ENCODE assay signal across 21 mouse cellular contexts in genomic region chr7:103870667-103871066, GRCm38 (mm10). TPM values are rescaled to one million over a fixed set of nuclear protein-coding genes. Genes with fewer than 3 reads are reported as not detected.
A peak's percentile ranks its signal among the peaks of the same experiment; 100 is the strongest.
DNase-seq lines count a peak whose midpoint lies in the region; ATAC-seq lines count a peak whose summit lies in the region.
"Had no signal": no experiment of that assay in that cellular context is flagged by ENCODE, and none has a peak within 500 bp of the region (broad histone marks: within the 10 kb centered on the region; RNA-seq: fewer than 3 reads in every experiment).

No protein-coding gene starts in this region.

- no peaks in the 10 kb centered on the region for H3K4me1 ChIP-seq in heart, embryonic 16.5 days (ENCODE audit: control insufficient read depth, insufficient read depth, low read length)
- H3K4me1 ChIP-seq: embryonic facial prominence, embryonic 12.5 days; midbrain, embryonic 13.5 days; neural tube, embryonic 12.5 days had no signal

- no peak for DNase-seq in heart, postnatal 36 days
- peak; percentile 97 for DNase-seq in MEL-GATA-1-ER (ENCODE audit: extremely low read depth, low read depth)
- DNase-seq in cerebellum, postnatal 36 days = no peak
- no peak for DNase-seq in kidney, adult 9 months
- DNase-seq in lung, postnatal 25 days (ENCODE audit: low spot score) = no peak
- DNase-seq: cerebellum, postnatal 10 days; heart, postnatal 4 days; kidney, adult 11 months; spleen, adult 18-20 months had no signal

- no peaks in the 10 kb centered on the region for H3K9me3 ChIP-seq in heart, embryonic 16.5 days (replicated peaks; ENCODE audit: control insufficient read depth, low read length)
- H3K9me3 ChIP-seq: embryonic facial prominence, embryonic 12.5 days; midbrain, embryonic 13.5 days; neural tube, embryonic 12.5 days had no signal

- no peak overlapping the region for H3K9ac ChIP-seq in heart, embryonic 16.5 days (ENCODE audit: low read length)
- H3K9ac ChIP-seq: embryonic facial prominence, embryonic 12.5 days; midbrain, embryonic 13.5 days; neural tube, embryonic 12.5 days had no signal

- H3K27ac ChIP-seq in heart, embryonic 16.5 days (ENCODE audit: low read length) = no peak overlapping the region
- H3K27ac ChIP-seq: embryonic facial prominence, embryonic 12.5 days; layer of hippocampus, adult 2 months; midbrain, embryonic 13.5 days; neural tube, embryonic 12.5 days had no signal

- no peak overlapping the region for H3K4me2 ChIP-seq in heart, embryonic 16.5 days (ENCODE audit: low read depth, low read length)
- H3K4me2 ChIP-seq: embryonic facial prominence, embryonic 12.5 days; midbrain, embryonic 13.5 days; neural tube, embryonic 12.5 days had no signal

- no peaks in the 10 kb centered on the region for H3K27me3 ChIP-seq in heart, embryonic 16.5 days (ENCODE audit: control insufficient read depth, insufficient read depth, low read length)
- H3K27me3 ChIP-seq: embryonic facial prominence, embryonic 12.5 days; midbrain, embryonic 13.5 days; neural tube, embryonic 12.5 days had no signal

- no peaks in the 10 kb centered on the region for H3K36me3 ChIP-seq in heart, embryonic 16.5 days (ENCODE audit: control insufficient read depth, insufficient read depth)
- H3K36me3 ChIP-seq: embryonic facial prominence, embryonic 12.5 days; midbrain, embryonic 13.5 days; neural tube, embryonic 12.5 days had no signal

- ATAC-seq in heart, embryonic 16.5 days (replicated peaks; ENCODE audit: extremely low read depth, insufficient read depth, low FRiP score) = 0 out of 2 replicates have a peak, but pooled peaks have one; percentile 18
- ATAC-seq in erythroid progenitor cell, adult 5-6 weeks (replicated peaks; ENCODE audit: low FRiP score, poor library complexity, severe bottlenecking) = peak; percentile 83
- ATAC-seq in megakaryocyte, adult 5-6 weeks (ENCODE audit: poor library complexity, severe bottlenecking) = peak; percentile 62
- ATAC-seq: forebrain, embryonic 14.5 days; midbrain, embryonic 13.5 days had no signal

- no peak overlapping the region for H3K4me3 ChIP-seq in heart, embryonic 16.5 days (ENCODE audit: low read length)
- H3K4me3 ChIP-seq: embryonic facial prominence, embryonic 12.5 days; layer of hippocampus, adult 2 months; midbrain, embryonic 13.5 days; neural tube, embryonic 12.5 days had no signal

- intact Hi-C loops in heart, postnatal 36 days (cut with DNase I) = loop anchor here (5.0 kb wide), 1 partner anchor 78 kb away; the partner anchor contains the start of gene Olfr67

RNA-seq across cellular contexts. Expression of gene Olfr66, which starts 15.4 kb away (rescaled TPM):
- not detected in 2 replicates for polyA plus RNA-seq in heart, embryonic 16.5 days (2015; fragmentation: Nextera tagmentation; extraction: Ambion mirVana)
- total RNA-seq in heart, postnatal 36 days (2021) = not detected
- not detected in 2 replicates for total RNA-seq in erythroid progenitor cell, adult 5-6 weeks (2015; ENCODE audit: low replicate concordance)
- not detected in 2 replicates for total RNA-seq in erythroid progenitor cell, adult 5-6 weeks (2017; ENCODE audit: low replicate concordance)
- total RNA-seq in megakaryocyte, adult 5-6 weeks (2015) = not detected in 2 replicates
- not detected in 2 replicates for total RNA-seq in megakaryocyte, adult 5-6 weeks (2017)
- total RNA-seq: gastrocnemius, adult 8-10 months; heart, postnatal 4 days; layer of hippocampus, adult 2 months; left cerebral cortex, postnatal 14 days had no signal
- polyA plus RNA-seq: embryonic facial prominence, embryonic 12.5 days; forebrain, embryonic 14.5 days; lung, embryonic 16.5 days; midbrain, embryonic 13.5 days; neural tube, embryonic 12.5 days; thymus, postnatal 0 days had no signal

RNA-seq across cellular contexts. Expression of gene Hbb-y, which starts 17.7 kb away (rescaled TPM):
- polyA plus RNA-seq in heart, embryonic 16.5 days (2015; fragmentation: Nextera tagmentation; extraction: Ambion mirVana) = 147 and 172 TPM in 2 replicates
- total RNA-seq in heart, postnatal 36 days (2021) = not detected
- total RNA-seq in erythroid progenitor cell, adult 5-6 weeks (2015; ENCODE audit: low replicate concordance) = not detected in 2 replicates
- not detected in 2 replicates for total RNA-seq in erythroid progenitor cell, adult 5-6 weeks (2017; ENCODE audit: low replicate concordance)
- total RNA-seq in megakaryocyte, adult 5-6 weeks (2015) = not detected in 2 replicates
- not detected in 2 replicates for total RNA-seq in megakaryocyte, adult 5-6 weeks (2017)
- total RNA-seq: gastrocnemius, adult 8-10 months; layer of hippocampus, adult 2 months; left cerebral cortex, postnatal 14 days had no signal

RNA-seq across cellular contexts. Expression of gene Olfr64, which starts 23.6 kb away (rescaled TPM):
- polyA plus RNA-seq in heart, embryonic 16.5 days (2015; fragmentation: Nextera tagmentation; extraction: Ambion mirVana) = not detected in 2 replicates
- total RNA-seq in heart, postnatal 36 days (2021) = not detected
- total RNA-seq in erythroid progenitor cell, adult 5-6 weeks (2015; ENCODE audit: low replicate concordance) = not detected in 2 replicates
- total RNA-seq in erythroid progenitor cell, adult 5-6 weeks (2017; ENCODE audit: low replicate concordance) = not detected in 2 replicates
- total RNA-seq in megakaryocyte, adult 5-6 weeks (2015) = not detected in 2 replicates
- total RNA-seq in megakaryocyte, adult 5-6 weeks (2017) = not detected in 2 replicates
- total RNA-seq: gastrocnemius, adult 8-10 months; heart, postnatal 4 days; layer of hippocampus, adult 2 months; left cerebral cortex, postnatal 14 days had no signal
- polyA plus RNA-seq: embryonic facial prominence, embryonic 12.5 days; forebrain, embryonic 14.5 days; lung, embryonic 16.5 days; midbrain, embryonic 13.5 days; neural tube, embryonic 12.5 days; thymus, postnatal 0 days had no signal

RNA-seq across cellular contexts. Expression of gene Hbb-bh1, which starts 27.7 kb away (rescaled TPM):
- polyA plus RNA-seq in heart, embryonic 16.5 days (2015; fragmentation: Nextera tagmentation; extraction: Ambion mirVana) = 2.3 and 2.8 TPM in 2 replicates
- not detected for total RNA-seq in heart, postnatal 36 days (2021)
- total RNA-seq in erythroid progenitor cell, adult 5-6 weeks (2015; ENCODE audit: low replicate concordance) = not detected in 2 replicates
- total RNA-seq in erythroid progenitor cell, adult 5-6 weeks (2017; ENCODE audit: low replicate concordance) = not detected in 2 replicates
- not detected in 2 replicates for total RNA-seq in megakaryocyte, adult 5-6 weeks (2015)
- not detected in 2 replicates for total RNA-seq in megakaryocyte, adult 5-6 weeks (2017)
- total RNA-seq: gastrocnemius, adult 8-10 months; heart, postnatal 4 days; layer of hippocampus, adult 2 months; left cerebral cortex, postnatal 14 days had no signal

RNA-seq across cellular contexts. Expression of gene Hbb-bh2, which starts 30.3 kb away (rescaled TPM):
- polyA plus RNA-seq in heart, embryonic 16.5 days (2015; fragmentation: Nextera tagmentation; extraction: Ambion mirVana) = not detected in 2 replicates
- total RNA-seq in heart, postnatal 36 days (2021) = not detected
- not detected in 2 replicates for total RNA-seq in erythroid progenitor cell, adult 5-6 weeks (2015; ENCODE audit: low replicate concordance)
- not detected in 2 replicates for total RNA-seq in erythroid progenitor cell, adult 5-6 weeks (2017; ENCODE audit: low replicate concordance)
- not detected in 2 replicates for total RNA-seq in megakaryocyte, adult 5-6 weeks (2015)
- not detected in 2 replicates for total RNA-seq in megakaryocyte, adult 5-6 weeks (2017)
- total RNA-seq: gastrocnemius, adult 8-10 months; heart, postnatal 4 days; layer of hippocampus, adult 2 months; left cerebral cortex, postnatal 14 days had no signal
- polyA plus RNA-seq: forebrain, embryonic 14.5 days; lung, embryonic 16.5 days; midbrain, embryonic 13.5 days; thymus, postnatal 0 days had no signal

Comparison
In these comparisons a context has a peak if more than half of its experiments do, and no peak if none do; other contexts are left out.
1. ATAC-seq: peak in every context shown above with its lines; median percentile 83 in erythroid progenitor cell, adult 5-6 weeks; 62 in megakaryocyte, adult 5-6 weeks; 18 in heart, embryonic 16.5 days.